Mouse (Mus musculus): Measurements from ENCODE around the gene 1700034J05Rik. TPM values are rescaled to one million over a fixed set of nuclear protein-coding genes. Genes with fewer than 3 reads are reported as not detected.

1700034J05Rik gene
- polyA plus RNA-seq, 1 experiment from 2014 or later = 0.12 TPM

DNA sequence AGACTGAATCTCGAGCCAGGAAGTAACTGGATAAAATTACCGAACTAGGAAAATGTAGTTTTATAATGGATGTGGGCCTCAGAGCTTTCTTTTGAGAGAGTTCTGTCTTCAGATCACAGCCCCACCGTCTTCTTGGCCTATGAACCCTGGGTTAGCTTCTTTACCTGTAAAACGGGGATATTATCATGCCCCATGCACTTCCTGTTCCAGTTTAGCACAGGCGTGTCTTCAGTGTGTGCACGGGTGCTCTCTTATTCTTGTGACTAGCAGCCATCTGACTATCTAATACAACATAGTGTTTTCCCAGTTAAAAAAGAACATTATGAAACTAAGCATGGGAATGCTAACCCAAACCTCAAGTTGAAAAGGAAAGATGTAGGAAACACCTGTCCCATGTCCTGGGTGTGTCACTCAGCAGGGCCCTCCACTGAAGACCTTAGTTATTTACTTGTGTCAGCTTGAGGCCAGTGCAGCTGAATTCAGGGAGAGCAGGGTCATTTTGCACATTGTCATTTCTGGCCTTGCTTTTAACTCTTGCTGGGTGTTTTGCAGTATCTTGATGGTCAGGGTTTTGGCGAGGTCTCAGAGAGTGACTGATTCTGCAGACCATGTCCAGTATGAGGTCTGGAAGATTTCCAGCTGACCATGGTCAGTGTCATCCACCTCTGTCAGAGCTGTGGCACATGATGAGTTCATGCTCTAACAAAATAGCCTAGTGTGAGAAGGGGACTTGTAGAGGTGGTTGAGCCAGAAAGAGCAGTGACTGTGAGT is 12.5 kb downstream of the 1700034J05Rik start:
- Histone ChIP-seq H3K27me3 (ENCODE audit: control insufficient read depth, insufficient read depth, low read length) (no peaks in the 10 kb centered on the region), H3K9ac (no peak overlapping the region), H3K4me2 (replicated peaks) (no peak overlapping the region), H3K4me3 (replicated peaks; ENCODE audit: low read length) (no peak overlapping the region), H3K9me3 (ENCODE audit: control insufficient read depth, low read length) (no peaks in the 10 kb centered on the region), H3K27ac (no peak overlapping the region), H3K4me1 (replicated peaks; ENCODE audit: control insufficient read depth, insufficient read depth, low read length) (no peaks in the 10 kb centered on the region), H3K36me3 (replicated peaks; ENCODE audit: control insufficient read depth, insufficient read depth) (no peaks in the 10 kb centered on the region)
- 89% methylated on average over 7 of the region's 7 CpGs for WGBS
- DNase-seq (ENCODE audit: low spot score) (no peak), ATAC-seq (ENCODE audit: low FRiP score) (no peak)

DNA sequence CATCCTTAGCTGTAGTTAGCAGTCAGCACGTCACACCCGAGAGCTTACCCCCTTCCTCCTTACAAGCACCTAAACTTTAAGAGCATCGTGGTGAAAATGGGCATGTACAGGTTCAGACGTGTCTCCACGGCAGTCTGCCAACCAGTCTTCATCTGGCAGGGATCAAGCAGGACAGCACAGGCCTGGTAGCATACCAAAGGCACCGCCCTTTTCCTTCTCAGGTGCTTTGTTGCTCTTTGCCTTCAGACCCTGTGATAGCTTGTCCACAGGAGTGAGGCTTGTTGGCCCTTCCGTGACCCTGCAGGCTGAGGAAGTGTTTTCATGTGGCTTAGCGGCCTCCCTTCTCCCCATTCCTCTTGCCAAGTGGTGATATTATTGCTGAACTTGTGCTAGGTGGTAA is 15.2 kb downstream of the 1700034J05Rik start:
- no peaks in the 10 kb centered on the region for H3K9me3 ChIP-seq (ENCODE audit: control insufficient read depth, low read length)
- no peak for ATAC-seq (ENCODE audit: low FRiP score)
- no peak for DNase-seq (ENCODE audit: low spot score)
- WGBS = 92% methylated on average over 8 of the region's 8 CpGs
- no peak overlapping the region for H3K27ac ChIP-seq
- no peak overlapping the region for H3K4me2 ChIP-seq (replicated peaks)
- no peaks in the 10 kb centered on the region for H3K36me3 ChIP-seq (replicated peaks; ENCODE audit: control insufficient read depth, insufficient read depth)
- no peaks in the 10 kb centered on the region for H3K27me3 ChIP-seq (ENCODE audit: control insufficient read depth, insufficient read depth, low read length)
- no peak overlapping the region for H3K4me3 ChIP-seq (replicated peaks; ENCODE audit: low read length)
- no peaks in the 10 kb centered on the region for H3K4me1 ChIP-seq (replicated peaks; ENCODE audit: control insufficient read depth, insufficient read depth, low read length)
- no peak overlapping the region for H3K9ac ChIP-seq

DNA sequence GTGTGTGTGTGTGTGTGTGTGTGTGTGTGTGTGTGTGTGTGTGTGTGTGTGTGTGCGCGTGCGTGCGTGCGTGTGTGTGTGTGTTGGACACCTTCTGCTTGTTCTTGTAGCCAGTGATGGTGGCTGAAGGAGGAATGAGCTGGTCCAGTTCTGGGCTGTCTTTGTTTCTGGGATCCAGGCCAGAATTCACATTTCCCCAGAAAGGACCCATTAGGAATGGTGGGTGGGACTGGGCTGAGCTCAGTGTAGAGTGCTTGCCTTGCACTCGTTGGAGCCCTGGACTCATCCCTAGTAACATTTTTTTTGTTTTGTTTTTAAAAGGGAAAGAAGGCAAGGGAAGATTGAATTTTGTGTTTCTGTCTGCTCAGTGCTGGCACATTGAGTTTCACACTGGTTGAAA is 18.3 kb downstream of the 1700034J05Rik start:
- Histone ChIP-seq H3K9me3 (ENCODE audit: control insufficient read depth, low read length) (no peaks in the 10 kb centered on the region), H3K4me3 (replicated peaks; ENCODE audit: low read length) (no peak overlapping the region), H3K4me1 (replicated peaks; ENCODE audit: control insufficient read depth, insufficient read depth, low read length) (no peaks in the 10 kb centered on the region), H3K27me3 (ENCODE audit: control insufficient read depth, insufficient read depth, low read length) (no peaks in the 10 kb centered on the region), H3K27ac (no peak overlapping the region), H3K9ac (no peak overlapping the region), H3K36me3 (replicated peaks; ENCODE audit: control insufficient read depth, insufficient read depth) (no peaks in the 10 kb centered on the region), H3K4me2 (replicated peaks) (no peak overlapping the region)
- ATAC-seq (ENCODE audit: low FRiP score) = no peak
- DNase-seq (ENCODE audit: low spot score) = no peak
- 84% methylated on average over 6 of the region's 6 CpGs for WGBS

DNA sequence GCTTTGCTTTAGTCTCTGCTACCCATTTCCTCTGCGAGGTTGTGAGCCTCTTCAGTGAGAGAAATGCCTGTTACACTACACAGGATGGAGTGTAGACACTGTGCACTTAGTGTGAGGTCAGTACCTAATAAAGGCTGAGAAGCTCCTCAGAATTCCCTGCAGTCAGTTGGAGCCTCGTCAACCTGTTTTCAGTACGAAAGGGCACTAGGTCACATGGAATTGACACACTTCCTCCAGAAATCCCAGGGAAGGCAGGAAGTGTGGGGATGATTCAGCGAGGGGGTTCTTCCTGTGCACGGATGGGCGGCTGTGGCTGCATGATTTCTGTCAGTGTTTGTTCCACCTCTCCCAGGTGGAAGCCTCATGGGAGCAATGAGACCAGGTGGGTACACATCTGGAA is 21.1 kb downstream of the 1700034J05Rik start:
- DNase-seq (ENCODE audit: low spot score) = no peak
- H3K36me3 ChIP-seq (replicated peaks; ENCODE audit: control insufficient read depth, insufficient read depth) = no peaks in the 10 kb centered on the region
- no peak overlapping the region for H3K27ac ChIP-seq
- no peak overlapping the region for H3K4me3 ChIP-seq (replicated peaks; ENCODE audit: low read length)
- no peaks in the 10 kb centered on the region for H3K4me1 ChIP-seq (replicated peaks; ENCODE audit: control insufficient read depth, insufficient read depth, low read length)
- 76% methylated on average over 6 of the region's 6 CpGs for WGBS
- no peak overlapping the region for H3K9ac ChIP-seq
- H3K27me3 ChIP-seq (ENCODE audit: control insufficient read depth, insufficient read depth, low read length) = no peaks in the 10 kb centered on the region
- no peak for ATAC-seq (ENCODE audit: low FRiP score)
- no peak overlapping the region for H3K4me2 ChIP-seq (replicated peaks)
- H3K9me3 ChIP-seq (ENCODE audit: control insufficient read depth, low read length) = no peaks in the 10 kb centered on the region

DNA sequence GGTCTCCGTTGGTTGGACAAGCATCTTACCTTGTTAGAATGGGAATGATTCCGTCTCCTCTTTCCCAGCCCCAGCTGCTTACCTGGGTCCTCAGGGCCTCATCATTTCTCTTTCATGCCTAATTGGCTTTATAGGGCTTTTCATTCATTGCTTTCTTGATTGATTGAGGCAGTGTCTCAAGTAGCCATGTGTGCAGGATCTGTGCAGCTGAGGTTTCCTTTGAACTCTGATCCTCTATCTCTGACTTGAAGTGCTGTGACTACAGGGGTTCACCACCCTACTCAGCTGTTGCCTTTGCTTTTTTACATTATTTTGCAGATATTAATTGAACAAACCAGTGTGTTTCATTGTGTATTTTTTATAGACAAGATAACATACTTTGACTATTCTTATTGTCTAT is 25.2 kb downstream of the 1700034J05Rik start:
- Histone ChIP-seq H3K27ac (no peak overlapping the region), H3K36me3 (replicated peaks; ENCODE audit: control insufficient read depth, insufficient read depth) (no peaks in the 10 kb centered on the region), H3K4me1 (replicated peaks; ENCODE audit: control insufficient read depth, insufficient read depth, low read length) (no peaks in the 10 kb centered on the region), H3K27me3 (ENCODE audit: control insufficient read depth, insufficient read depth, low read length) (no peaks in the 10 kb centered on the region), H3K4me2 (replicated peaks) (no peak overlapping the region), H3K9me3 (ENCODE audit: control insufficient read depth, low read length) (no peaks in the 10 kb centered on the region), H3K4me3 (replicated peaks; ENCODE audit: low read length) (no peak overlapping the region), H3K9ac (no peak overlapping the region)
- DNase-seq (ENCODE audit: low spot score) = no peak
- 50% methylated on average over 2 of the region's 2 CpGs for WGBS
- ATAC-seq (ENCODE audit: low FRiP score) = no peak

DNA sequence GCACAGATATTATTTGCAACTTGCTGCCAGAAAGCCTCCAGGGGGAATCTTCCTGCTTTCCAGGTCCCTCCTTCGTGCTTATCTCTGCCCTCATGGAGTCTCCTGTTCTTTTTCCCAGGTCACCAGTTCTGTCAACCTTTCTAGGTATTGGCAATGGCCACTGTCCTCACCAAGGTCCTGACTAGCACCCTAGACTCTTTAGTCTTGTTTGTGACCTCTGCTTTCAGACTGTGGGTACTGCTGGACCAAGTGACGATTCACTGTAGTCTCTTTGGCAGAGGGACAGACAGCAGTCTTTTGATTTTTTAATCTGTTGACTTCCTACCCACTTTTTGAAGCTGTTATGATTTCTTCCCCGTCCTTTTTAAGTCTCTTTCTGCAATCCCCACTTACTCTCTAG is 26.1 kb downstream of the 1700034J05Rik start:
- H3K36me3 ChIP-seq (replicated peaks; ENCODE audit: control insufficient read depth, insufficient read depth) = no peaks in the 10 kb centered on the region
- ATAC-seq (ENCODE audit: low FRiP score) = no peak
- 55% methylated on average over 3 of the region's 3 CpGs for WGBS
- no peak for DNase-seq (ENCODE audit: low spot score)
- H3K4me3 ChIP-seq (replicated peaks; ENCODE audit: low read length) = no peak overlapping the region
- no peak overlapping the region for H3K4me2 ChIP-seq (replicated peaks)
- no peaks in the 10 kb centered on the region for H3K4me1 ChIP-seq (replicated peaks; ENCODE audit: control insufficient read depth, insufficient read depth, low read length)
- H3K27me3 ChIP-seq (ENCODE audit: control insufficient read depth, insufficient read depth, low read length) = no peaks in the 10 kb centered on the region
- H3K27ac ChIP-seq = no peak overlapping the region
- H3K9me3 ChIP-seq (ENCODE audit: control insufficient read depth, low read length) = no peaks in the 10 kb centered on the region
- no peak overlapping the region for H3K9ac ChIP-seq

DNA sequence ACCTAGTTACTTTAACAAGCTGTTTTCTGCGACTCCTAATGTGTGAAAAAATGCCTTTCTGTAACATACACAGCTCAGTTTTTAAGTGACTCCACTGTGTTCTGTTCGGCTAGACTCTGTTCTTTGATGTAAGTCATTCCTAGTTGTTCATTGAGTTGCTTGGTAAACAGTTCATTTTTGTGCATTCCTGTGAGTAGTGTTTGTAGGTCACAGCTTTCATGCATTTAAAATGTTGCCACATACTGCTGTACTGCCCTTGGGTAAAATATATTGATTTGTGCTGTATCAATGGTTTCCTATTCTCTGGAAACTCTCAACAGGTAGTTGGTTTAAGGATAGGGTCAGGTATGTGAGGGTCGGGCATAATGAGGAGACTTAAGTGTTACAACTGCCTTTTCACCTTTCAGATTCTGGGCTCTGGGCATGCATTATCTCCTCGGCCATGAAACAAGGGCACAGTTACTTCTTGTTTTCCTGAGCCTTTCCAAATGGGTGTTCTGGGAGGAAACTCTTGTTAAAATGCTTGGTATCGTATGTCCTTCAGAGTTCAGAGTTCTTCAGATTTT is 27.7 kb downstream of the 1700034J05Rik start:
- Histone ChIP-seq H3K27ac (no peak overlapping the region), H3K9me3 (ENCODE audit: control insufficient read depth, low read length) (no peaks in the 10 kb centered on the region), H3K4me1 (replicated peaks; ENCODE audit: control insufficient read depth, insufficient read depth, low read length) (no peaks in the 10 kb centered on the region), H3K27me3 (ENCODE audit: control insufficient read depth, insufficient read depth, low read length) (no peaks in the 10 kb centered on the region), H3K4me2 (replicated peaks) (no peak overlapping the region), H3K9ac (no peak overlapping the region), H3K36me3 (replicated peaks; ENCODE audit: control insufficient read depth, insufficient read depth) (no peaks in the 10 kb centered on the region), H3K4me3 (replicated peaks; ENCODE audit: low read length) (no peak overlapping the region)
- WGBS = 86% methylated on average over 5 of the region's 5 CpGs
- ATAC-seq (ENCODE audit: low FRiP score) (no peak), DNase-seq (ENCODE audit: low spot score) (no peak)

DNA sequence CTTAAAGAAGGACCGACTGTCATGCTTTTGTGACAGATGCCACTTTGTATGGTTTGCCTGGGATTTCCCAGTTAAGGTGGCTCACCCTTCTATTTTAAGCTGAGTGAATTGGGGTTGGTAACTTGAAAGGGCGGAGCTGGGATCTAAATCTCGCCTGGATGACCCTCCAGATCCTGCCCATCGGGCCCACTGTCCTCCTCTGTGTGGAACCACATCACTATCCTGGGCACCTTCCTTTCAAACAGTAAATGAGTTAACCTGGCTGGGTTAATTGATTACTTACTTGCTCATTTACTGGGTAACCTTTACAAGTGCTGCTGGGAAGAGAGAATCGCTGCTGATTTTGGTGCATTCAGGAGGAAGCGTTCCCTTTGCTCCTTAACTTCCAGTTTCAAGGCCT is 35.9 kb downstream of the 1700034J05Rik start:
- no peaks in the 10 kb centered on the region for H3K27me3 ChIP-seq (ENCODE audit: control insufficient read depth, insufficient read depth, low read length)
- no peak for ATAC-seq (ENCODE audit: low FRiP score)
- no peak overlapping the region for H3K4me3 ChIP-seq (replicated peaks; ENCODE audit: low read length)
- no peaks in the 10 kb centered on the region for H3K9me3 ChIP-seq (ENCODE audit: control insufficient read depth, low read length)
- no peaks in the 10 kb centered on the region for H3K36me3 ChIP-seq (replicated peaks; ENCODE audit: control insufficient read depth, insufficient read depth)
- H3K4me2 ChIP-seq (replicated peaks) = no peak overlapping the region
- H3K4me1 ChIP-seq (replicated peaks; ENCODE audit: control insufficient read depth, insufficient read depth, low read length) = no peaks in the 10 kb centered on the region
- 93% methylated on average over 6 of the region's 6 CpGs for WGBS
- H3K27ac ChIP-seq = no peak overlapping the region
- no peak for DNase-seq (ENCODE audit: low spot score)
- no peak overlapping the region for H3K9ac ChIP-seq

DNA sequence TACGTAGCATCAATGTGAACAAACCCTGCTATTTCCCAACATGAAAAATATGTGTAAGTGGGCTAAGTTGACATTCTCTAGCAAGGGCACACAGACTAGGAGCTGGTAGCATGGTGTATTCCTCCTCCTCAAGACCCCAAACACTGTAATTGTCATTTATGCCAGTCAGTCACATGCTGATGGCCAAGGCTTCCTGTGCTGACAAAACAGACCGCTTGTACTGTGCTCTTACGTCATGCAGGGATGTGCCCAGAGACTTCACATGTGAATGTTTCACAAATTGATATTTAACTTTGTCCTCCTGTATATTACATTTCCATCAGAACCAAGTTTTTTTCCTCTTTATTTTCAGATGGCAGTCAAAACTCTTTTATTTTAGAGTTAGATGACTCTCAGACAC is 36.8 kb downstream of the 1700034J05Rik start:
- Histone ChIP-seq H3K9me3 (ENCODE audit: control insufficient read depth, low read length) (no peaks in the 10 kb centered on the region), H3K27ac (no peak overlapping the region), H3K27me3 (ENCODE audit: control insufficient read depth, insufficient read depth, low read length) (no peaks in the 10 kb centered on the region), H3K36me3 (replicated peaks; ENCODE audit: control insufficient read depth, insufficient read depth) (no peaks in the 10 kb centered on the region), H3K4me2 (replicated peaks) (no peak overlapping the region), H3K4me1 (replicated peaks; ENCODE audit: control insufficient read depth, insufficient read depth, low read length) (0 out of 2 replicates have a peak, but pooled peaks cover 3% of the 10 kb centered on the region), H3K9ac (no peak overlapping the region), H3K4me3 (replicated peaks; ENCODE audit: low read length) (no peak overlapping the region)
- DNase-seq (ENCODE audit: low spot score) = no peak
- no peak for ATAC-seq (ENCODE audit: low FRiP score)
- WGBS = 89% methylated on average over 3 of the region's 3 CpGs
